Mouse (Mus musculus) midbrain, embryonic 15.5 days (tissue): ENCODE results near the gene Wipf2. TPM values are rescaled to one million over a fixed set of nuclear protein-coding genes. Genes with fewer than 3 reads are reported as not detected.

Experiments
- ATAC-seq: fragments of 200-750 bp; cut with Nextera tagmentation; replicated peaks from 2 replicates; pipeline ENCODE4 v1.8.0; 2017; ENCODE audit warnings: moderate TSS enrichment
- H3K27ac ChIP-seq: fragments of 300-500 bp; sonication (generic); 2 replicates; pipeline ENCODE4 v1.5.1; 2015; ENCODE audit warnings: mild to moderate bottlenecking, inconsistent platforms
- H3K27me3 ChIP-seq: fragments of 300-500 bp; sonication (generic); replicated peaks from 2 replicates; pipeline ENCODE4 v1.6.1; 2015; ENCODE audit warnings: inconsistent platforms
- H3K36me3 ChIP-seq: fragments of 300-500 bp; sonication (generic); replicated peaks from 2 replicates; pipeline ENCODE4 v1.6.1; 2015; ENCODE audit warnings: inconsistent platforms
- H3K4me1 ChIP-seq: fragments of 300-500 bp; sonication (generic); 2 replicates; pipeline ENCODE4 v1.6.1; 2015; ENCODE audit warnings: inconsistent platforms
- H3K4me2 ChIP-seq: fragments of 300-500 bp; sonication (generic); 2 replicates; pipeline ENCODE4 v1.6.1; 2015; ENCODE audit warnings: inconsistent platforms, mild to moderate bottlenecking, moderate library complexity
- H3K4me3 ChIP-seq: fragments of 300-500 bp; sonication (generic); 2 replicates; pipeline ENCODE4 v1.5.1; 2015; ENCODE audit warnings: mild to moderate bottlenecking, inconsistent platforms
- H3K9ac ChIP-seq: fragments of 300-500 bp; sonication (generic); 2 replicates; pipeline ENCODE4 v1.6.1; 2015; ENCODE audit warnings: mild to moderate bottlenecking, inconsistent platforms
- H3K9me3 ChIP-seq: fragments of 300-500 bp; sonication (generic); 2 replicates; pipeline ENCODE4 v1.6.1; 2016; ENCODE audit warnings: inconsistent platforms
- WGBS: fragments of 180-500 bp; shearing (Covaris S2); methylation state at CpG from one replicate; pipeline ENCODE4 v1.1.7; 2015; ENCODE audit warnings: mixed read lengths; 5-methylcytosine and 5-hydroxymethylcytosine counted together
- polyA plus RNA-seq: library from polyadenylated mRNA; unstranded; fragments of >200 nt; fragmentation: Nextera tagmentation; extraction: Ambion mirVana; gene quantifications from 2 replicates; pipeline ENCODE4 v1.2.1, GENCODE M21; 2015

Wipf2 gene
- polyA plus RNA-seq, 1 experiment from 2014 or later: 4.9 TPM

- H3K27me3 ChIP-seq: peaks cover 2% of the 10 kb centered on the region; the same call in 1 of the 2 replicates
- H3K4me1 ChIP-seq: peaks cover 64% of the 10 kb centered on the region
- no peak overlapping the region for H3K4me3 ChIP-seq
- H3K9me3 ChIP-seq: no peaks in the 10 kb centered on the region
- no peaks in the 10 kb centered on the region for H3K36me3 ChIP-seq
- no peak for ATAC-seq
- peak overlapping the region; percentile 89 for H3K27ac ChIP-seq
- peak overlapping the region; percentile 81 for H3K4me2 ChIP-seq
- peak overlapping the region; percentile 62; the same call in 1 of the 2 replicates for H3K9ac ChIP-seq
- 67% methylated on average over 8 of the region's 8 CpGs for WGBS
Measured at GRCm38 (mm10) chr11:98942923-98943641, 79.6 kb downstream of the Wipf2 start.

GRCm38 (mm10) chr11:98943741-98944461 lies 80.5 kb downstream of the Wipf2 start:
- no peak for ATAC-seq
- H3K36me3 ChIP-seq: no peaks in the 10 kb centered on the region
- H3K4me1 ChIP-seq: peaks cover 57% of the 10 kb centered on the region
- H3K9ac ChIP-seq: no peak overlapping the region
- no peaks in the 10 kb centered on the region for H3K9me3 ChIP-seq
- peak overlapping the region; percentile 26; the same call in 1 of the 2 replicates for H3K27ac ChIP-seq
- no peak overlapping the region for H3K4me3 ChIP-seq
- WGBS: 28% methylated on average over 14 of the region's 14 CpGs
- H3K27me3 ChIP-seq: peaks cover 2% of the 10 kb centered on the region; the same call in 1 of the 2 replicates
- no peak overlapping the region; the same call in 1 of the 2 replicates for H3K4me2 ChIP-seq

GRCm38 (mm10) chr11:98944897-98945604 lies 81.6 kb downstream of the Wipf2 start:
- 28% methylated on average over 11 of the region's 11 CpGs for WGBS
- no peak overlapping the region for H3K4me2 ChIP-seq
- H3K36me3 ChIP-seq: no peaks in the 10 kb centered on the region
- no peaks in the 10 kb centered on the region for H3K27me3 ChIP-seq
- no peak overlapping the region for H3K27ac ChIP-seq
- H3K9me3 ChIP-seq: no peaks in the 10 kb centered on the region
- ATAC-seq: no peak
- H3K9ac ChIP-seq: no peak overlapping the region
- H3K4me1 ChIP-seq: peaks cover 48% of the 10 kb centered on the region
- H3K4me3 ChIP-seq: no peak overlapping the region

- WGBS: 58% methylated on average over 3 of the region's 3 CpGs
- Histone ChIP-seq H3K27ac (no peak overlapping the region), H3K27me3 (no peaks in the 10 kb centered on the region)
Measured at GRCm38 (mm10) chr11:98945605-98945977, 82.2 kb downstream of the Wipf2 start.

GRCm38 (mm10) chr11:98947969-98948569 lies 84.6 kb downstream of the Wipf2 start:
- Histone ChIP-seq H3K4me2 (no peak overlapping the region), H3K4me1 (peaks cover 35% of the 10 kb centered on the region), H3K27ac (no peak overlapping the region), H3K27me3 (no peaks in the 10 kb centered on the region), H3K9ac (no peak overlapping the region), H3K36me3 (no peaks in the 10 kb centered on the region), H3K4me3 (no peak overlapping the region), H3K9me3 (no peaks in the 10 kb centered on the region)
- no peak for ATAC-seq
- WGBS: 92% methylated on average over 18 of the region's 18 CpGs

More at GRCm38 (mm10) chr11:98945605-98945977, 82.2 kb downstream of the Wipf2 start:
- Histone ChIP-seq H3K36me3 (no peaks in the 10 kb centered on the region), H3K4me3 (no peak overlapping the region), H3K4me2 (no peak overlapping the region), H3K4me1 (peaks cover 46% of the 10 kb centered on the region), H3K9me3 (no peaks in the 10 kb centered on the region), H3K9ac (no peak overlapping the region)
- ATAC-seq: no peak

GRCm38 (mm10) chr11:98949242-98949957 lies 86.0 kb downstream of the Wipf2 start:
- 70% methylated on average over 10 of the region's 12 CpGs for WGBS
- H3K4me1 ChIP-seq: peaks cover 34% of the 10 kb centered on the region
- H3K4me3 ChIP-seq: no peak overlapping the region
- ATAC-seq: no peak
- no peaks in the 10 kb centered on the region for H3K27me3 ChIP-seq
- H3K9me3 ChIP-seq: no peaks in the 10 kb centered on the region
- no peak overlapping the region for H3K9ac ChIP-seq
- H3K4me2 ChIP-seq: no peak overlapping the region
- H3K27ac ChIP-seq: no peak overlapping the region
- H3K36me3 ChIP-seq: no peaks in the 10 kb centered on the region

GRCm38 (mm10) chr11:98949958-98950460 lies 86.6 kb downstream of the Wipf2 start:
- H3K9ac ChIP-seq: no peak overlapping the region
- H3K9me3 ChIP-seq: no peaks in the 10 kb centered on the region
- ATAC-seq: no peak
- no peak overlapping the region for H3K4me3 ChIP-seq
- 81% methylated on average over 7 of the region's 7 CpGs for WGBS
- no peak overlapping the region for H3K27ac ChIP-seq
- peaks cover 37% of the 10 kb centered on the region for H3K4me1 ChIP-seq
- no peaks in the 10 kb centered on the region for H3K36me3 ChIP-seq
- no peaks in the 10 kb centered on the region for H3K27me3 ChIP-seq
- no peak overlapping the region for H3K4me2 ChIP-seq

GRCm38 (mm10) chr11:98950484-98950883 lies 87.0 kb downstream of the Wipf2 start:
- Histone ChIP-seq H3K27me3 (no peaks in the 10 kb centered on the region), H3K27ac (no peak overlapping the region), H3K4me1 (peaks cover 36% of the 10 kb centered on the region), H3K36me3 (no peaks in the 10 kb centered on the region), H3K4me3 (no peak overlapping the region), H3K9ac (no peak overlapping the region), H3K4me2 (no peak overlapping the region), H3K9me3 (no peaks in the 10 kb centered on the region)
- ATAC-seq: no peak
- 85% methylated on average over 9 of the region's 9 CpGs for WGBS

- Histone ChIP-seq H3K27ac (peak overlapping the region; percentile 63), H3K4me1 (peaks cover 41% of the 10 kb centered on the region), H3K27me3 (no peaks in the 10 kb centered on the region), H3K9ac (no peak overlapping the region), H3K4me2 (peak overlapping the region; percentile 10; the same call in 1 of the 2 replicates), H3K36me3 (no peaks in the 10 kb centered on the region), H3K9me3 (no peaks in the 10 kb centered on the region), H3K4me3 (no peak overlapping the region)
- 51% methylated on average over 16 of the region's 16 CpGs for WGBS
- ATAC-seq: peak; percentile 49
Measured at GRCm38 (mm10) chr11:98951026-98951906, 87.8 kb downstream of the Wipf2 start.

GRCm38 (mm10) chr11:98952111-98952510 lies 88.7 kb downstream of the Wipf2 start:
- Histone ChIP-seq H3K4me3 (no peak overlapping the region), H3K9me3 (no peaks in the 10 kb centered on the region), H3K4me2 (no peak overlapping the region), H3K27me3 (no peaks in the 10 kb centered on the region), H3K9ac (no peak overlapping the region), H3K36me3 (no peaks in the 10 kb centered on the region), H3K27ac (no peak overlapping the region), H3K4me1 (peaks cover 41% of the 10 kb centered on the region)
- ATAC-seq: no peak
- 83% methylated on average over 1 of the region's 1 CpGs for WGBS

GRCm38 (mm10) chr11:98952736-98953135 lies 89.3 kb downstream of the Wipf2 start:
- H3K4me1 ChIP-seq: peaks cover 41% of the 10 kb centered on the region

More at GRCm38 (mm10) chr11:98952736-98953135, 89.3 kb downstream of the Wipf2 start:
- Histone ChIP-seq H3K9me3 (no peaks in the 10 kb centered on the region), H3K27ac (no peak overlapping the region), H3K27me3 (no peaks in the 10 kb centered on the region), H3K4me2 (no peak overlapping the region), H3K4me3 (no peak overlapping the region), H3K36me3 (no peaks in the 10 kb centered on the region), H3K9ac (no peak overlapping the region)
- WGBS: 64% methylated on average over 2 of the region's 2 CpGs
- ATAC-seq: no peak
